Mouse (Mus musculus) cerebellum, adult 2 months (tissue): ENCODE measurements around the gene Eras.

Source experiments
- CTCF ChIP-seq: fragments of 200-500 bp; IDR thresholded peaks from 2 replicates; pipeline ENCODE4 v1.5.1; 2011; ENCODE audit warnings: low read depth, mild to moderate bottlenecking, control low read depth, low read length, moderate library complexity, borderline replicate concordance; ENCODE audit not compliant: insufficient read depth
- POLR2A ChIP-seq: fragments of 200-500 bp; IDR thresholded peaks from 2 replicates; pipeline ENCODE4 v1.6.1; 2011; ENCODE audit warnings: low read length, control low read depth, borderline replicate concordance; ENCODE audit not compliant: insufficient read depth

GRCm38 (mm10) chrX:7958868-7959267 lies 30.5 kb upstream of the Eras start:
- TF ChIP-seq CTCF = no peak
- TF ChIP-seq POLR2A = no peak
